Mouse (Mus musculus): ENCODE measurements around the gene Tep1. TPM values are rescaled to one million over a fixed set of nuclear protein-coding genes. Genes with fewer than 3 reads are reported as not detected.

The Tep1 gene
- polyA plus RNA-seq (2012; ENCODE audit: low replicate concordance): 8.1 and 9.7 TPM in 2 replicates

DNA sequence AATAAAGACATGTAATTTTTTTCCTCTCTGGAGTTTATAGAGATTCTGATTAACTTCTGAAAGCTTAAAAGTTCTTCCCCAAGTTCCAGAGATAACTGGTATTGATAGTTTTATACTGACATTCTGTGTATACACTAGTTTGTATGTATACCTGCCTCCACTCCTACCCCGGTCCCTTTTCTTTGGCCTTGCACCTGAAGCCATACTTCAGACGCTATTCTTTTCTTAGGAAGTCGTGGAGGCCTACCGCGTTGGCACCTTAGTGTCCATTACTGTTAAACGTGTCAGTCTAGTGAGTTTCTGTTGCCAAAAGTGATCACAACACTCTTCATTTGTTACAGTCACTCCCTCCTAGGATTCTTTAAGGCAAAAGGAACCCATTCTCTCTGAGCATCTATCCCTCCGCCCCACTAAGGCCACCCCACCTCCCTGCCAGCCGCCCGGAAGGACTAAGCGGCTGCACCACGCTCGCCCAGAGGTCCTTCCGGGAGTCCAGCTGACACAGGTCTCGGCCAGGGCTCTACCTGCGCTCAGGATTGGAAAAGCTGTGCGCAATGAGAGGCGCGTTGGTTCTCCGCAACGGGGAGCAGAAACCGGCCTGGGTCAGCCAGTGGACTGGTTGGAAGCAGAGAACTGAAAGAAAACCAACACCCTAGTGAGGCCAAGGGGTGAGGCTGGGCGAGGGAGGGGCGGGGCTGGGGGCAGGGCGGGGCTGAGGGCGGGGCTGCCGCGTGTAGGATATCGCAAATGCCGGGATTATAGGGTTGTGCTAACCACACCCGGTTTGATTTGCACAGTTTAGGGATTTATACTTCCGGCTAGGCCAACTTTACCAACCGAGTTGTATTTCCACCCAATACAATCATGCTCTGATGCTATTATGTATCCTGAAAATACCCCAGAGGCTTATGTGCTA, at the start of gene Tep1:
Gene Tep1 (minus strand): TSS at position 672 of the 916 bp plus-strand sequence.

DNA sequence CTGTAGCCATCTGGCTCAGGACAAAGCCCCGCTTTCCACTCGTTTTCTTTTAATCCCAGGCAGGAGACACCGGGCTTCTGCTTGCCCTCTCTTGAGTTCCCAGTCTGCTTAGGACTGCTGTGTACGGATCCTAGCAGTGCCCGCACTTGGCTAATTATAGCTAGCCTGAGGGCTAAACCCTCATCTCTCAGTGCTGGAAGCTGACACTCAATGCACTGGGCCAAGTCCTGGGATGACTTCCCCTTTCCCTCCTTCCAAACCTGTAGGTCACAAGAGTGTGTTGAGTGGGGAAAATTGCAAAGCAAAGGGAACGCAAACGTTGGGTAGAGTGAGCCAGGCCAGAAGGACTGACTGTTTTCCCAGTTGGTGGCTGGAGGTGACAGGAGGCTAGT, 27.0 kb upstream of the Tep1 start, which contains the start of gene Klhl33:
Gene Klhl33 (minus strand): TSS at position 134 of the 392 bp plus-strand sequence.

DNA sequence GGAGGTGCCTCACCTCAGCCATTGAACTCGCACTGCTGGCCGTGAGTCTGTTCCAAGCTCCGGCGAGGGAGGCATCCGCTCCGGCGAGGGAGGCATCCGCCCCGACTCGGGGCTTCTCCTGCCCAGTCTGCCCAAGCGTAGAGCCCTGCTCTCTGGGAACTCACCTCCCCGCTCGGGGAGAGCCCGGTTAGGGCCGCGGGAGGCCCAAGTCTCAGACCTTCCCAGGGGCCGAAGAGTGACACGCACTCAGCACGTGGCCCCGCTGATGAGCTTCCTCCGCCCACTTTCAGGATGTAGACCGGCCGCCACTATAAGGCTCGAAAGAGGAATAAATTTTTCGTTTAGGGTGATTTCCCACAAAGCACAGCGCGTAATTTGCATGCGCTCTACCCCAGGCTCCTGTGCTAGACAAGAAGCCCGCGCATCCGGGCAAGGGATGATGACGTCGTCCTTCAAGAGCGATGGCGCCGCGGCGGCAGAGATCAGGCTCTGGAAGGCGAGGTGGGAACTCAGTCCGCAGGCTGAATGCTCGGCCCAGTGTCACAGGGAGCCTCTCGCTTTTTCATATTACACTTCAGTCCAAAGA, 62.8 kb downstream of the Tep1 start, which contains the start of the genes Ccnb1ip1 and Parp2:
Gene Ccnb1ip1 (minus strand): TSS at position 246 of the 586 bp plus-strand sequence.
Gene Parp2 (plus strand): TSS at position 355 of the 586 bp plus-strand sequence.

DNA sequence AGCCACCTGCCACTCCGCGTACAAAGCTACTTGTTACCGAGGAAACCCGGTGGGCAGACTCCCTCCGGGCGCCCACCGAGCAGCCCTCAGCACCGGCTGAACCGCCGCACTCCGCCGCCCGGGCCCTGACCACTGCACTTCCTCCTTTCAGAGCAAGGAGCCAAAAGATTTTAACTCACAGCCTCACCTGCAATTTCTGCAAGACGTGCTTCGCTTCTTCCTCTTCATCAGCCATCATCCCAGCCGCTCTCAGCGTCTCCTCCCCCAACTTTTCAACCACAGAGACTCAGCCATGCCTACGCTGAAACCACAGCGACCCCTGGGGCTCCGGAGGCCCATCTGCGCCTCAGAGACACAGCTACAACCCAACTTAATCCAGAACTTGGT, 85.1 kb downstream of the Tep1 start, which contains the start of gene Ttc5:
Gene Ttc5 (minus strand): TSS at position 269 of the 387 bp plus-strand sequence.

Other genes with a start within 250 kb of the Tep1 start
- not detected in 2 replicates for gene Olfr745, start 231.2 kb downstream of the Tep1 start, polyA plus RNA-seq (2012; ENCODE audit: low replicate concordance)
- gene Olfr746, start 223.5 kb downstream of the Tep1 start, polyA plus RNA-seq (2012; ENCODE audit: low replicate concordance): not detected in 2 replicates
- not detected in 2 replicates for gene Olfr747, start 177.4 kb downstream of the Tep1 start, polyA plus RNA-seq (2012; ENCODE audit: low replicate concordance)
- not detected in 2 replicates for gene Olfr748, start 163.2 kb downstream of the Tep1 start, polyA plus RNA-seq (2012; ENCODE audit: low replicate concordance)
- not detected in 2 replicates for gene Olfr749, start 125.5 kb downstream of the Tep1 start, polyA plus RNA-seq (2012; ENCODE audit: low replicate concordance)
- gene Ttc5, start 85.0 kb downstream of the Tep1 start, polyA plus RNA-seq (2012; ENCODE audit: low replicate concordance): 9.5 and 54.2 TPM in 2 replicates
- gene Ccnb1ip1, start 62.8 kb downstream of the Tep1 start, polyA plus RNA-seq (2012; ENCODE audit: low replicate concordance): 0.25 TPM in 1 of 2 replicates, not detected in the other
- 3.1 and 4.2 TPM in 2 replicates for gene Parp2, start 62.7 kb downstream of the Tep1 start, polyA plus RNA-seq (2012; ENCODE audit: low replicate concordance)
- gene Klhl33, start 26.9 kb upstream of the Tep1 start, polyA plus RNA-seq (2012; ENCODE audit: low replicate concordance): 0.11 and 0.61 TPM in 2 replicates
- 23.9 and 61.6 TPM in 2 replicates for gene Osgep, start 54.3 kb upstream of the Tep1 start, polyA plus RNA-seq (2012; ENCODE audit: low replicate concordance)
- 20.9 and 45.6 TPM in 2 replicates for gene Apex1, start 54.4 kb upstream of the Tep1 start, polyA plus RNA-seq (2012; ENCODE audit: low replicate concordance)
- 151 and 508 TPM in 2 replicates for gene Pip4p1, start 60.3 kb upstream of the Tep1 start, polyA plus RNA-seq (2012; ENCODE audit: low replicate concordance)
- gene Pnp, start 60.5 kb upstream of the Tep1 start, polyA plus RNA-seq (2012; ENCODE audit: low replicate concordance): 1.7 and 1.8 TPM in 2 replicates
- 1.7 TPM in 1 of 2 replicates, not detected in the other for gene Gm49342, start 74.0 kb upstream of the Tep1 start, polyA plus RNA-seq (2012; ENCODE audit: low replicate concordance)
- not detected in 2 replicates for gene Pnp2, start 85.4 kb upstream of the Tep1 start, polyA plus RNA-seq (2012; ENCODE audit: low replicate concordance)
- not detected in 2 replicates for gene Rnase10, start 137.2 kb upstream of the Tep1 start, polyA plus RNA-seq (2012; ENCODE audit: low replicate concordance)
- gene Rnase9, start 171.3 kb upstream of the Tep1 start, polyA plus RNA-seq (2012; ENCODE audit: low replicate concordance): not detected in 2 replicates
- not detected in 2 replicates for gene Rnase11, start 179.6 kb upstream of the Tep1 start, polyA plus RNA-seq (2012; ENCODE audit: low replicate concordance)
- gene Rnase12, start 187.1 kb upstream of the Tep1 start, polyA plus RNA-seq (2012; ENCODE audit: low replicate concordance): 0.40 TPM in 1 of 2 replicates, not detected in the other
- not detected in 2 replicates for gene Olfr750, start 203.9 kb upstream of the Tep1 start, polyA plus RNA-seq (2012; ENCODE audit: low replicate concordance)
- gene Rnase4, start 220.5 kb upstream of the Tep1 start, polyA plus RNA-seq (2012; ENCODE audit: low replicate concordance): 0.76 and 1.6 TPM in 2 replicates
- 0.21 TPM in 1 of 2 replicates, not detected in the other for gene Ang, start 220.6 kb upstream of the Tep1 start, polyA plus RNA-seq (2012; ENCODE audit: low replicate concordance)
- gene Eddm3b, start 243.9 kb upstream of the Tep1 start, polyA plus RNA-seq (2012; ENCODE audit: low replicate concordance): not detected in 2 replicates